Mouse (Mus musculus) brain, adult 10 weeks (tissue): Measurements from ENCODE around the gene Ddc. TPM values are rescaled to one million over a fixed set of nuclear protein-coding genes. Genes with fewer than 3 reads are reported as not detected.

Experiments used
- polyA plus RNA-seq: library from polyadenylated mRNA; stranded (reverse); fragments of 350-450 nt; fragmentation: Illumina TruSeq; extraction: RNeasy Lipid Tissue Mini Kit (QIAGEN cat#74804); gene quantifications from one replicate; pipeline ENCODE4 v1.2.3, GENCODE M21; 2015; ENCODE audit warnings: low read depth, low replicate concordance

Ddc gene
- polyA plus RNA-seq, result 19.7 TPM

DNA sequence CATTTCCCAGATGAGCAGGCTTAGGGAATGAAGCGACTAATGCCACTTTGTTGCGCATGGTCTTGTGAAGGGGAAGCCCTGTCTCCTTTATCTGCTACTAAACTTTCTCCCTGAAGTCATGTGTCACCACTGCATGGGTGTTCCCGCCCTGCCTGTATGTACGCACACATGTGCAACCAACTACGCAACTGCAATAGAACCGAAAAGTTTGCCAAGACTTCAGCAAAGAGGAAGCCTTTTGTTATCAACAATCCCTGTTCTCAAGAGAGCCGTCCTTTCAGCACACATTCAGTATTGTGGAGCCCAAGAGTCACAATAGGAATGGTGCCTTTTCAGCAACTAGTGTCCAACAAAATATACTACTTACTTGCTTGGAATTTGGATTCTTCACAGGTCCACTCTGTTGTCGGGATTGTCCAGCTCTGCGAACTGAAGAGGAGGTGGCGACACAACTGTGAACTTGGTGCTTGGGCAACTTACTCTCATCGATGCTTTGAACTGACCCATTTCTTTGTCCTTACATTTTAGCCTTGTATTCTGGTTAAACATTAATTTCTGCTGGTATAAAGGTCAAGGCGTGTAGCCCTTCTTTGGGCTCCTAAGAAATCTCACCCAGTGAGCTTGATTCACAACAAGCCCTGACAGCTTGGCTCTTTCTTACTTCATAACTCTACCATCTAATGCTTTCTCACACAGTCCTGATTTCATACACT is at the start of gene Ddc:
Gene Ddc, minus strand, starts transcription at position 500 of the 713 bp plus-strand sequence.

DNA sequence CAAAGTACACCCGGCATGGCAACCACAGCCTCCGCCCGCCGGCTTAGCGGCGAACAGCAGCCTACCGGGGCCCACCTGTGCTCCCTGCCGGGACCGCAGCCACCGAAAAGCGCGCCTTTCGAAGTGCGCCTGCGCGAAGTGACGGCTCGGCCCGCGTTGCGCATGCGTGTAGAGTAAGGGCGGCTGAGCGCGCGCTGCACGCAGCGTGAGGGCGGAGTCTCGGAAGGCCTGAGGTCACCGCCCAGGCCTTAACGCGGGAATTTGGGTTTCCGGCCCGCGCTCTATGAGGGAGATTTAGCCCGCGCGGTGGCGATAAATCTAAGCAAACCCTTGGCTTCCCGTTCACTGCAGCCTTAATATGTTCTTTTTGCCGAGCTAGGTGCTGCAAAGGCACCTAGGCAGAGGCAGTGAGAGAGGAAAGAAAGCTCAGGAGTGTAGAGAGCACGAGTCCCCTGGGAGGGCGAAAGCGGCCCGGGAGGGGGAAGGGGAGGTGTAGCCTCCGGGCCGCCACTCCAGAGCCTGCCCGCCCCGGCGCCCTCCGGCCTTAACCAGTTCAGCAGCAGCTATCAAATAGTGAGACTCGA is 89.0 kb downstream of the Ddc start, which contains the start of gene Fignl1:
Gene Fignl1, minus strand, starts transcription at position 143 of the 584 bp plus-strand sequence.

Other genes starting within 250 kb of the Ddc start
- gene Ikzf1, start 213.1 kb downstream of the Ddc start, polyA plus RNA-seq, result 2.2 TPM
- 0.91 TPM for gene Fignl1, start 89.2 kb downstream of the Ddc start, polyA plus RNA-seq
- 29.5 TPM for gene Grb10, start 140.5 kb upstream of the Ddc start, polyA plus RNA-seq